Mouse (Mus musculus) embryonic stem cell, embryonic (primary cell): Measurements from ENCODE around the gene Pja2.
"Not testable (repeated sequence)": the region's sequence is repeated elsewhere in the genome, so short reads cannot be mapped to it uniquely, and the experiment has no call there.

ENCODE experiments used
- CTCF ChIA-PET, 4 experiments: fragments of 300-600 bp in 2 of 4; fragments of 350-600 bp in 2 of 4; sonication (Branson Sonifier 250); formaldehyde crosslinking; loops; one replicate each; lab custom pipeline; 2022; ENCODE audit warnings: inconsistent platforms in 2 of 4; lab: Charles Lee
- POLR2A ChIA-PET, 4 experiments: fragments of 300-600 bp in 2 of 4; fragments of 350-600 bp in 2 of 4; sonication (Branson Sonifier 250); formaldehyde crosslinking; loops; one replicate each; lab custom pipeline; 2022; ENCODE audit warnings: antibody characterized with exemption in 4 of 4, inconsistent platforms in 1 of 4; lab: Charles Lee

Pja2 gene

GRCm38 (mm10) chr17:64331898-64332769, at the start of gene Pja2:
Gene Pja2, minus strand, starts transcription at chr17:64331916.
- ChIA-PET POLR2A (interaction anchor here in 3 of 4 experiments (0.6 to 1.6 kb wide), 15 partner anchors 12 to 1281 kb away, joined by 3 to 8 read pairs (median 3); partner anchors contain the start of genes Man2a1 (in 1 of the 3) and Vapa (in 1 of the 3)), CTCF (interaction anchor here in 3 of 4 experiments (0.6 to 1.4 kb wide), 6 partner anchors 15 to 844 kb away, joined by 3 to 7 read pairs (median 3); no protein-coding TSS in a partner anchor)

GRCm38 (mm10) chr17:64375327-64375726, 43.6 kb upstream of the Pja2 start:
- ChIA-PET CTCF (interaction anchor here (0.6 to 1.3 kb wide), 13 partner anchors 20 to 692 kb away, joined by 3 to 10 read pairs (median 3); partner anchors contain the start of gene Pja2 (in 1 of the 4)), POLR2A (interaction anchor here in 2 of 4 experiments (0.6 to 0.7 kb wide), 2 partner anchors 43 to 1139 kb away, joined by 3 to 6 read pairs; no protein-coding TSS in a partner anchor)

- ChIA-PET POLR2A (no interaction called here), CTCF (no interaction called here)
Measured at GRCm38 (mm10) chr17:64363694-64364093, 32.0 kb upstream of the Pja2 start.

GRCm38 (mm10) chr17:64362570-64362969, 30.9 kb upstream of the Pja2 start:
- POLR2A ChIA-PET: no interaction called here
- CTCF ChIA-PET: no interaction called here

- CTCF ChIA-PET: no interaction called here
- POLR2A ChIA-PET: no interaction called here
Measured at GRCm38 (mm10) chr17:64361911-64362425, 30.3 kb upstream of the Pja2 start.

- ChIA-PET POLR2A (no interaction called here), CTCF (no interaction called here)
Measured at GRCm38 (mm10) chr17:64353940-64354339, 22.2 kb upstream of the Pja2 start.

- POLR2A ChIA-PET: no interaction called here
- CTCF ChIA-PET: no interaction called here
Measured at GRCm38 (mm10) chr17:64346135-64346534, 14.4 kb upstream of the Pja2 start.

- ChIA-PET CTCF (no interaction called here), POLR2A (interaction anchor here in 1 of 4 experiments (0.7 kb wide), 1 partner anchor 940 kb away, joined by 4 read pairs; no protein-coding TSS in a partner anchor)
Measured at GRCm38 (mm10) chr17:64344576-64345172, 13.0 kb upstream of the Pja2 start.

GRCm38 (mm10) chr17:64341698-64342097, 10.0 kb upstream of the Pja2 start:
- CTCF ChIA-PET: no interaction called here
- POLR2A ChIA-PET: no interaction called here

GRCm38 (mm10) chr17:64339752-64340151, 8.0 kb upstream of the Pja2 start:
- POLR2A ChIA-PET: no interaction called here
- CTCF ChIA-PET: no interaction called here

GRCm38 (mm10) chr17:64337220-64337619, 5.5 kb upstream of the Pja2 start:
- CTCF ChIA-PET: no interaction called here
- POLR2A ChIA-PET: no interaction called here

GRCm38 (mm10) chr17:64333956-64334355, 2.2 kb upstream of the Pja2 start:
- ChIA-PET POLR2A (interaction anchor here in 1 of 4 experiments (0.9 to 1.4 kb wide), 2 partner anchors 9 to 110 kb away, joined by 3 to 5 read pairs; no protein-coding TSS in a partner anchor), CTCF (no interaction called here)

GRCm38 (mm10) chr17:64332770-64333096, 1.0 kb upstream of the Pja2 start:
- POLR2A ChIA-PET: interaction anchor here in 3 of 4 experiments (0.5 to 1.6 kb wide), 12 partner anchors 12 to 1281 kb away, joined by 3 to 8 read pairs (median 3); partner anchors contain the start of gene Vapa (in 1 of the 3)
- CTCF ChIA-PET: interaction anchor here in 3 of 4 experiments (0.5 to 1.4 kb wide), 4 partner anchors 43 to 159 kb away, joined by 3 to 7 read pairs (median 4); no protein-coding TSS in a partner anchor

GRCm38 (mm10) chr17:64331291-64331897, 322 bp downstream of the Pja2 start:
- POLR2A ChIA-PET: interaction anchor here in 2 of 4 experiments (0.8 to 1.6 kb wide), 6 partner anchors 16 to 271 kb away, joined by 3 to 8 read pairs (median 3); partner anchors contain the start of gene Man2a1 (in 1 of the 2)
- CTCF ChIA-PET: interaction anchor here in 3 of 4 experiments (0.6 to 1.4 kb wide), 4 partner anchors 15 to 161 kb away, joined by 3 to 7 read pairs (median 4); no protein-coding TSS in a partner anchor

- CTCF ChIA-PET: no interaction called here
- POLR2A ChIA-PET: no interaction called here
Measured at GRCm38 (mm10) chr17:64330885-64331284, 831 bp downstream of the Pja2 start.

GRCm38 (mm10) chr17:64324556-64324955, 7.2 kb downstream of the Pja2 start:
- ChIA-PET CTCF (no interaction called here), POLR2A (interaction anchor here in 1 of 4 experiments (1.0 kb wide), 1 partner anchor 48 kb away, joined by 3 read pairs; no protein-coding TSS in a partner anchor)

GRCm38 (mm10) chr17:64315428-64315827, 16.3 kb downstream of the Pja2 start:
- ChIA-PET CTCF (no interaction called here), POLR2A (interaction anchor here in 1 of 4 experiments (0.7 kb wide), 1 partner anchor 22 kb away, joined by 3 read pairs; no protein-coding TSS in a partner anchor)

GRCm38 (mm10) chr17:64314523-64314922, 17.2 kb downstream of the Pja2 start:
- CTCF ChIA-PET, POLR2A ChIA-PET: not testable (repeated sequence)

GRCm38 (mm10) chr17:64297628-64298027, 34.1 kb downstream of the Pja2 start:
- ChIA-PET CTCF (no interaction called here), POLR2A (interaction anchor here in 1 of 4 experiments (1.2 kb wide), 1 partner anchor 35 kb away, joined by 3 read pairs; no protein-coding TSS in a partner anchor)
